Mouse (Mus musculus): ENCODE data around the gene Cdiptos. TPM values are rescaled to one million over a fixed set of nuclear protein-coding genes. Genes with fewer than 3 reads are reported as not detected.

The Cdiptos gene
- polyA plus RNA-seq, 1 experiment from 2014 or later, result 1.9 TPM

DNA sequence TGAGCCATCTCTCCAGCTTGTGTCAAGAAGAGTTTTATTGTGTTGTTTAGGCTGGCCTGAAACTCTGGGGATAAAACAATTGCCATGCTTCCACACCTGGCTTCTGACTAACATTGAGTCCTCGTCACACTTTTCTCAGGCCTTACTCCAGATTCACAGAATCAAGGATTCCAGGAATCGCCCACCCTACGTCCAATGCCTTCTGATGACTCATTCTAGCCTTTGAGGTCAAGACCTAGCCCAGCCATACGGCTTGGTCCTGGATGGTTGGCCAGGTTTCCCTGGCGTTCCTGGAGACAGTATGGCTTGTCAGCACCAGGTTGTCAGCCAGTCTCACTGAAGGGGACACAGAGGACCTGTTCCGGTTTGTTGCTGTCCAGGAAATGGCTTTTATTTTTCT is 36.5 kb upstream of the Cdiptos start:
- Histone ChIP-seq H3K27ac (no peak overlapping the region), H3K9ac (no peak overlapping the region), H3K9me3 (no peaks in the 10 kb centered on the region), H3K4me3 (no peak overlapping the region), H3K4me2 (replicated peaks) (no peak overlapping the region), H3K4me1 (peaks cover 23% of the 10 kb centered on the region), H3K36me3 (peaks cover 45% of the 10 kb centered on the region), H3K27me3 (no peaks in the 10 kb centered on the region)
- 88% methylated on average over 6 of the region's 6 CpGs for WGBS
- ATAC-seq (ENCODE audit: low FRiP score, low read depth), result no peak

DNA sequence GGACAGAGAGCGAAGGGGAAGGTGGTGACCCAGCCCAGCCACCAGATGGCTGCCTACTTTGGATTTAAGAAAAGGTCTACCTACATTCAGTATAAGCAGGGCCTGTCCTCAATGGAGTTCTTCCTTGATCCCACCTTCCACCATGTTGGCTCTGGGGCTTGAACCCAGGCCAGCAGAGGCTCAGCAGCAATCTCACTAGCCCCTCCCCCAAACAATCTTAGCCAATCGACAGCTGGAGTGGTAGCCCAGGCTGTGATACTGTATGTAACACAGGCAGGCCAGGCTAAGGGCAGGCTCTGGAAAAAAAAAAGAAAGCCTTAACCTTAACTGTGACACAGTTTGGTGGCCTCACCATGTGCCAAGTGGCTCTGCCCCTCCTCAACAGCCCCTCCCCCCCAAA is 35.8 kb upstream of the Cdiptos start:
- Histone ChIP-seq H3K9me3 (no peaks in the 10 kb centered on the region), H3K9ac (no peak overlapping the region), H3K4me2 (replicated peaks) (no peak overlapping the region), H3K4me1 (peaks cover 23% of the 10 kb centered on the region), H3K36me3 (peaks cover 45% of the 10 kb centered on the region), H3K4me3 (no peak overlapping the region), H3K27ac (no peak overlapping the region), H3K27me3 (no peaks in the 10 kb centered on the region)
- ATAC-seq (ENCODE audit: low FRiP score, low read depth), result no peak
- WGBS, result 81% methylated on average over 2 of the region's 2 CpGs

DNA sequence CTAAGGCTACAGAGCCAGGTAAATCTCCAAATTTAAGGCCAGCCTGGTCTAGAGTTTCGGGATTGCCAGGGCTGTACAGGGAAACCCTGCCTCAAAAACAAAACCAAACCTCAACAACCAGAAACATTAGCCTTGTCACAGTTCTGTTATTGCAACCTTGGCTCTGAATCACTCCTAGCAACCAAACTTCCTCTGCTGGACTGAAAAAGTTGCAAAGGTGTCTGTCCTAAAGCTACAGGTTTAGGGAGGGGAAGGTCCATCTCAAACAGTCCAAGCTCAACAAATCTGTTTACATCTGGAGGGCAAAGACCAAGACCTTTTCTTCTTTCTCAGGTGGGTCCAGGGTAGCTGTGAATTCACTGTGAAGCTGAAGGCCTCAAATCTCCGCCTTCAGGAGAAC is 35.2 kb upstream of the Cdiptos start:
- Histone ChIP-seq H3K27me3 (no peaks in the 10 kb centered on the region), H3K9ac (no peak overlapping the region), H3K4me1 (peaks cover 24% of the 10 kb centered on the region), H3K9me3 (no peaks in the 10 kb centered on the region), H3K4me3 (no peak overlapping the region), H3K4me2 (replicated peaks) (no peak overlapping the region), H3K27ac (no peak overlapping the region), H3K36me3 (peaks cover 45% of the 10 kb centered on the region)
- 89% methylated on average over 2 of the region's 2 CpGs for WGBS
- ATAC-seq (ENCODE audit: low FRiP score, low read depth), result no peak

DNA sequence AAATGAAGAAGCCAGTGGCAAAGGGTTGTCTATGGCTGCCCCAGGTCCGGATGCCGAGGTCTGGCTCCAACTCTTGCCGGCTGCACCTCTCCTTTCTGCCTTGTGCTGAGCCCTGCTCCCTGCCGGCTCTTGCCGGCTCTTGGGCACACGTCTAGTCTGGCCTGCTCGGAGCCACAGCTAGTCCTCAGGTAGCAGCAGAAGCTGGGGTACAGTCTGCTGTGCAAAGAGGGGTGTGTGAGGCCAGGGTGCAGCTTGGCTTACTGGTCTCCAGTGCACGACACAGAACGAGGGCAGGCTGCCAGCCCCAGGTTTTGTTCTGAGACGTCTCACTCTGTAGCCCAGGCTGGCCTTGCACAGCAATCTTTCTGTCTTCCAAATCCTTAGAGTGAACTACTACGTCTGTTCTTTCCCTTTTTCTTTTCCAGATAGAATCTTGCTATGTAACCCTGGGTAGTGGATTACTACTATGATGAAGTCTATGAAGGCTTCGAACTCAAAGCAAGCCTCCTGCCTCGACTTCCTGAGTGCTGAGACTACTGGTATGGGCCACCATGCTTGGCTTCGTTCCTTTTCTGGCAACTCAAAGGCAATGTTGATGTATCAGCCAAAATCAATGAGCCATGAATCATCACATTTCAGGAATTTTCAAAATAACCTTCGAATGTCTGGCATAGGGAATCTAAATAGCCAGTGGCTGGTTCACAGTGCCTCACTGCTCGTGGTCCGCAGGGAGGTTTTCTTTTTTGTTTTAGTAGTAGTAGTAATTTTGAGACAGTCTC is 33.6 kb upstream of the Cdiptos start:
- Histone ChIP-seq H3K4me1 (peaks cover 11% of the 10 kb centered on the region), H3K4me3 (no peak overlapping the region), H3K4me2 (replicated peaks) (no peak overlapping the region), H3K27ac (no peak overlapping the region), H3K9me3 (no peaks in the 10 kb centered on the region), H3K27me3 (no peaks in the 10 kb centered on the region), H3K9ac (no peak overlapping the region), H3K36me3 (peaks cover 30% of the 10 kb centered on the region)
- no peak for ATAC-seq (ENCODE audit: low FRiP score, low read depth)
- WGBS, result 83% methylated on average over 17 of the region's 17 CpGs

DNA sequence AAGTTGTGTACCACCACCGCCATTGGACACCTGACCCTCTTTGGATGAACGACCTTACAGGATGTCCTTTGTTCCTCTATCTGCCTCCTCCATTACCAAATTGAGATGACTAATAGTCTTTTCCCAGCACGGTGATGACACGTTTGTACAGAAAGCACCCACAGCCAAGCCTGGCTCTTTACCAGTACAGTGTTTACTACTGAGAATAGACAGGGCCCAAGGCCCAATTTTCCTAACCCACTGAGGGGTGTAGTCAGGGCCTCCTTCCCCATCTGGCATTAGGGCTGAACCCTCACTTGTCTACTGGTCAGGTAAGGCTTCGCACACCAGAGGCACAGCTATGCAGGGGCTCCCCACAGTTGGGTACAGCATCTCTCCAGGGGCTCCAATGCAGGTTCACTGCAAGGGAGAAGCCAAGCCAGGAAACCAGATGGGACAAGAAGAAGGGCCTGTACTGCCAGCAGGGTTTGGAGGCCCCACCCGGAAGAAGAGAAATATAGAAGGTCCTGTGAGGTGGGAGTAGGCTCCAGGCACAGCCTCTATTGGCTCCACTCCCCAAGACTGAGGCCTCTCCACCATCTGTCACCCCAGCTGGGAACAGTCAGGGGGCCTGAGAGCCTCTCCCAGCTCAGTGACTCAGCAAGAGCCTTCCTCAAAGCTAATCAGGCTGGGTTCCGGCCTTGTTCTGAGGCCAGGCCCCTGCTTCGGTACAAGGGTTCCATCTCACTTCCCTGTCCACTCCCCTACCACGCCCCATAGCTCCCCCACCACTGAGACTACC is 32.5 kb upstream of the Cdiptos start:
- H3K9me3 ChIP-seq, result no peaks in the 10 kb centered on the region
- 67% methylated on average over 9 of the region's 9 CpGs for WGBS
- H3K4me1 ChIP-seq, result peaks cover 6% of the 10 kb centered on the region; the same call in 1 of the 2 replicates
- H3K9ac ChIP-seq, result peak overlapping the region; percentile 39; the same call in 1 of the 2 replicates
- no peak overlapping the region for H3K4me2 ChIP-seq (replicated peaks)
- no peaks in the 10 kb centered on the region for H3K27me3 ChIP-seq
- no peak for ATAC-seq (ENCODE audit: low FRiP score, low read depth)
- no peak overlapping the region for H3K4me3 ChIP-seq
- no peak overlapping the region for H3K27ac ChIP-seq
- peaks cover 19% of the 10 kb centered on the region for H3K36me3 ChIP-seq

DNA sequence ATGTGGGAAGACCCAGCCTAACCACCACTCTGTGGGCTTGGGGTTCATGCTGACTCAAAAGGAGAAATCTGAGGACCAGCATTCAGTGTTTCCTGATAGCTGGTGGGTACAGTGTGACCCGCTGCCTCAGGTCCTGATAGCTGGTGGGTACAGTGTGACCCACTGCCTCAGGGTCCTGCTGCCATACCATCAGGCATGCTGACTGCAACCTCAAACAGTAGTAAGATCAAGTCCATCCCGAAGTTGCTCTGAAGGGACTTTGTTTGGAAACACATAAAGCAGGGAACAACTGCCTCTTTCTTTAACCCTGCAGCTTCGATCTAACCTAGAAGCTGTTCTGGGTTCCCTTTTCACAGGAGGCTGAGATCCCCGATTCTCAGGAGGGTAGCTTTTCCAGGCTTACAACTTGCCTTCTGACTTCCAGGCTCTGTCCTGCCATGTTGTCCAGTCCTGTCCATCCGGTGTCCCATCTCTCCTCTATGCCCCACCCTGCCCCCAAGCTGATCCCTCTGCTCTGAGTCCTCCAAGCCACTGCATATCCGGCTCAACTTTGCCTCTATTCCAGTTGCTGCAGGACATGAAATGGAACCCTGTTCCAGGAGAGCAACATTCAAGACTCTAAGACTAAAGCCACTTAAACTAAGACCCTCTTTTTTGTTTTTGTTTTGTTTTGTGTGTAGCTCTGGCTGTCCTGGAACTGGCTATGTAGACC is 31.6 kb upstream of the Cdiptos start:
- Histone ChIP-seq H3K9me3 (no peaks in the 10 kb centered on the region), H3K27ac (no peak overlapping the region), H3K27me3 (no peaks in the 10 kb centered on the region), H3K9ac (no peak overlapping the region), H3K4me1 (peaks cover 6% of the 10 kb centered on the region; the same call in 1 of the 2 replicates), H3K36me3 (peaks cover 10% of the 10 kb centered on the region; the same call in 1 of the 2 replicates), H3K4me3 (no peak overlapping the region), H3K4me2 (replicated peaks) (no peak overlapping the region)
- 86% methylated on average over 6 of the region's 6 CpGs for WGBS
- ATAC-seq (ENCODE audit: low FRiP score, low read depth), result no peak

DNA sequence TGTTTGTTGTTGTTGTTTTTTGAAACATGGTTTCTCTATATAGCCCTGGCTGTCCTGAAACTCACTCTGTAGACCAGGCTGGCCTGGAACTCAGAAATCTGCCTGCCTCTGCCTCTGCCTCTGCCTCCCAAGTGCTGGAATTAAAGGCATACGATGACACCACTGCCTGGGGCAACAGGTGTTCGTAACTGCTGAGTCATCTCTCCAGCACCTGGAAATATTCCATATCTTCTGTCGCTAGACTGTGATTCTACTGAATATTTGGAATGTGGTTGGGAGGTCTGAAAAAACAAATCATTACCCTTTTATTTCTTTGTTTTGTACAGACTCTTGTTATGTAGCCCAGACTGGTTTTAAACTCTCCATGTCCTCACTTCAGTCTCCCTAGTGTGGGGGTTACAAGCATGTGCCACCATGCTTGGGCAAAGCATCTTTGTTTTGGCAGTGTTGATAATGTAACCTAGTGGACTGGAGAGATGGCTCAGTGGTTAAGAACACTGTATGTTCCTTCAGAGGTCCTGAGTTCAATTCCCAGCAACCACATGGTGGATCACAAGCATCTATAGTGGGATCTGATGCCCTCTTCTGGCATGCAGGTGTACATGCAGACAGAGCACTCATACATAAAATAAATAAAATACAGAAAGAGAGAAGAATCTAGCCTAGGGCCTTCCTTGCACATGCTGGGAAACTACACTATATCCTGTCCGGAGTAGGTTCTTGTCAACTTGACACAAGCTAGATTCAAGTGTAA is 28.4 kb upstream of the Cdiptos start:
- H3K9ac ChIP-seq, result no peak overlapping the region
- ATAC-seq (ENCODE audit: low FRiP score, low read depth), result no peak
- peaks cover 6% of the 10 kb centered on the region; the same call in 1 of the 2 replicates for H3K4me1 ChIP-seq
- WGBS, result 82% methylated on average over 4 of the region's 4 CpGs
- no peak overlapping the region for H3K4me2 ChIP-seq (replicated peaks)
- no peaks in the 10 kb centered on the region for H3K9me3 ChIP-seq
- H3K4me3 ChIP-seq, result no peak overlapping the region
- no peaks in the 10 kb centered on the region for H3K36me3 ChIP-seq
- no peaks in the 10 kb centered on the region for H3K27me3 ChIP-seq
- H3K27ac ChIP-seq, result no peak overlapping the region

DNA sequence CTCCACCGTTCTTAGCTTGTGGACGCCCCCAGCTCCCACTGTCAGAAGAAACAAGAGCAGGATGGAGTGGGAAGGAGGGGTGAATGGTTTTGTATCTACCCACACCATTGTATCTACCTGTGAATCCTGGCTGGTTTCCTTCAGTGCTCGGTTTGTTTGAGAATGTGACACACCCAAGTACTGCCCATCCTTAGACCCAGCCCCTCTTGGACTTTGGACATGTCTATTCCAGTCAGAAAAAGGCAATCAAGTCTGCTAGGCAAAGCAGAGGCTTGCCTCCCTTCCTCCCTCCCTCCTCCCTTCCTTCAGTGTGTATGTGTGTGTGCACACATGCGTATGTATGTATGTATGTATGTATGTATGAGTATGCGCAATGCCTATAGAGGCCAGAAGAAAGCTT is 27.7 kb upstream of the Cdiptos start:
- Histone ChIP-seq H3K27ac (no peak overlapping the region), H3K9me3 (no peaks in the 10 kb centered on the region), H3K9ac (no peak overlapping the region), H3K4me3 (no peak overlapping the region), H3K4me1 (peaks cover 6% of the 10 kb centered on the region; the same call in 1 of the 2 replicates), H3K4me2 (replicated peaks) (no peak overlapping the region), H3K36me3 (no peaks in the 10 kb centered on the region), H3K27me3 (no peaks in the 10 kb centered on the region)
- 88% methylated on average over 5 of the region's 5 CpGs for WGBS
- no peak for ATAC-seq (ENCODE audit: low FRiP score, low read depth)

DNA sequence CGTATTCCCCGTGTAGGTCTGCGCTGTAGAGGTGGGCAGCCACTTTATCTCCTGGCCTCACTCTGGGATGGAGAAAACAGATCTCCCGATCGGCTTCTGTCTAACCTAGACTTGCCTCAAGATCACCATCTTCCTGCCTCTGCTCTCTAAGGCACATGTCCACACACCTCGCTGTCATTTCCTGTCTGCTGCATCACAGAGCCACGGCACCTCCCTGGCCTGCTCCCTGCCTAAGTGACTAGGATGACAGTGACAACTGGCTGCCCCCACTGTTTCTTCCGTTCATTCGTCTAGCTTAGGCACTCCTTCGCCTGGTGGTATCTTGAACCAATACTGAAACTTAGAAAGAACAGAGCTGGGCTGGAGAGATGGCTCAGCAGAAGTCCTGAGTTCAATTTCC is 23.7 kb upstream of the Cdiptos start:
- Histone ChIP-seq H3K9me3 (peaks cover 4% of the 10 kb centered on the region; the same call in 1 of the 2 replicates), H3K27me3 (no peaks in the 10 kb centered on the region), H3K4me3 (no peak overlapping the region), H3K4me1 (no peaks in the 10 kb centered on the region), H3K36me3 (peaks cover 3% of the 10 kb centered on the region; the same call in 1 of the 2 replicates), H3K4me2 (replicated peaks) (no peak overlapping the region), H3K27ac (no peak overlapping the region), H3K9ac (no peak overlapping the region)
- 80% methylated on average over 10 of the region's 10 CpGs for WGBS
- ATAC-seq (ENCODE audit: low FRiP score, low read depth), result no peak

DNA sequence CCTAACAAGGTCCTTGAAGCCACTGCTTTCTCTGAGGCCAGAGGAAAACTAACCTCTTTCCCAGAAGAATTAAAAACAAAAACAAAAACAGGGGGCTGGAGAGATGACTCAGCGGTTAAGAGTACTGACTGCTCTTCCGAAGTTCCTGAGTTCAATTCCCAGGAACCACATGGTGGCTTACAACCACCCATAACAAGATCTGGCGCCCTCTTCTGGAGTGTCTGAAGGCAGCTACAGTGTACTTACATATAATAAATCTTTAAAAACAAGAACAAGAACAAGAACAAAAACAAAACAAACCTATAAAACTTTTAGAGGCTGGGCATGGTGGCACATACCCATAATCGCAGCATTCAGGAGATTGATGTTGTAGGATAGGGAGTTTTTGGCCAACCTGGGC is 20.6 kb upstream of the Cdiptos start:
- no peak overlapping the region for H3K9ac ChIP-seq

DNA sequence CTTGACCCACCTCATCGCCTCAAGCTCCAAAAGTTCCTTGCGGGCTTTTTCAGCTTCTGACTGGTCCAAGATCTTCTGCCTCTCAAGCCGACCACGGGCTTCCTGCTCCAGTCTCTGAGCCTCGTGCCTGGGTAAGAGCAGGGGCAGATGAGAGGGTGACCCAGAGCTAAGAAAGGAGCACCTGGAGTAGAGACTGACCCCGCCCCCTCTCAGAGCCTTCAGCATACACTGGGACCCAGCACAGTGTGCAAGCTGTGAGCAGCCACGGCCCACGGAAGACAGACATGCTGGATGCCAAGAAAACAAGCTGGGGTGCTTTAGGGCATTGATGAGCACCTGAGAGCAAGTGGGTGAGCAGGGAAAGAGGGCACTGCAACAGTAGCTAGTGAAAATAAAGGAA is 12.9 kb upstream of the Cdiptos start:
- H3K36me3 ChIP-seq, result no peaks in the 10 kb centered on the region
- 69% methylated on average over 8 of the region's 8 CpGs for WGBS
- H3K4me2 ChIP-seq (replicated peaks), result no peak overlapping the region
- no peaks in the 10 kb centered on the region for H3K9me3 ChIP-seq
- 0 out of 2 replicates have a peak, but pooled peaks cover 4% of the 10 kb centered on the region for H3K4me1 ChIP-seq
- no peak for ATAC-seq (ENCODE audit: low FRiP score, low read depth)
- H3K9ac ChIP-seq, result no peak overlapping the region
- H3K27me3 ChIP-seq, result no peaks in the 10 kb centered on the region
- H3K27ac ChIP-seq, result no peak overlapping the region
- H3K4me3 ChIP-seq, result no peak overlapping the region

More for the DNA sequence above, 20.6 kb upstream of the Cdiptos start:
- 78% methylated on average over 4 of the region's 4 CpGs for WGBS
- H3K4me1 ChIP-seq, result no peaks in the 10 kb centered on the region
- peaks cover 3% of the 10 kb centered on the region; the same call in 1 of the 2 replicates for H3K36me3 ChIP-seq
- no peak overlapping the region for H3K4me2 ChIP-seq (replicated peaks)
- no peak for ATAC-seq (ENCODE audit: low FRiP score, low read depth)
- H3K27ac ChIP-seq, result no peak overlapping the region
- no peaks in the 10 kb centered on the region for H3K27me3 ChIP-seq
- no peak overlapping the region for H3K4me3 ChIP-seq
- peaks cover 4% of the 10 kb centered on the region; the same call in 1 of the 2 replicates for H3K9me3 ChIP-seq
